Mouse (Mus musculus) heart, embryonic 13.5 days (tissue): ENCODE data around the gene Gab2. TPM values are rescaled to one million over a fixed set of nuclear protein-coding genes. Genes with fewer than 3 reads are reported as not detected.

Experiments
- ATAC-seq: fragments of 200-750 bp; cut with Nextera tagmentation; 2 replicates; pipeline ENCODE4 v1.8.0; 2017; ENCODE audit warnings: moderate TSS enrichment; ENCODE audit not compliant: insufficient number of reproducible peaks, low FRiP score, low TSS enrichment; ENCODE audit errors: extremely low read depth
- H3K27ac ChIP-seq: fragments of 300-500 bp; sonication (generic); replicated peaks from 2 replicates; pipeline ENCODE4 v1.5.1; 2015; ENCODE audit warnings: moderate library complexity, mild to moderate bottlenecking, inconsistent platforms
- H3K27me3 ChIP-seq: fragments of 300-500 bp; sonication (generic); replicated peaks from 2 replicates; pipeline ENCODE4 v1.6.1; 2015; ENCODE audit warnings: mild to moderate bottlenecking, inconsistent platforms
- H3K36me3 ChIP-seq: fragments of 300-500 bp; sonication (generic); 2 replicates; pipeline ENCODE4 v1.6.1; 2015; ENCODE audit warnings: mild to moderate bottlenecking, inconsistent platforms
- H3K4me1 ChIP-seq: fragments of 300-500 bp; sonication (generic); 2 replicates; pipeline ENCODE4 v1.6.1; 2015; ENCODE audit warnings: inconsistent platforms
- H3K4me2 ChIP-seq: fragments of 300-500 bp; sonication (generic); 2 replicates; pipeline ENCODE4 v1.6.1; 2015; ENCODE audit warnings: inconsistent platforms, mild to moderate bottlenecking, moderate library complexity
- H3K4me3 ChIP-seq: fragments of 300-500 bp; sonication (generic); 2 replicates; pipeline ENCODE4 v1.5.1; 2015; ENCODE audit warnings: moderate library complexity, mild to moderate bottlenecking, inconsistent platforms
- H3K9ac ChIP-seq: fragments of 300-500 bp; sonication (generic); 2 replicates; pipeline ENCODE4 v1.6.1; 2015; ENCODE audit warnings: inconsistent platforms, mild to moderate bottlenecking, moderate library complexity
- H3K9me3 ChIP-seq: fragments of 300-500 bp; sonication (generic); 2 replicates; pipeline ENCODE4 v1.6.1; 2016; ENCODE audit warnings: inconsistent platforms
- WGBS: fragments of 180-500 bp; shearing (Covaris S2); methylation state at CpG from one replicate; pipeline ENCODE4 v1.1.7; 2015; ENCODE audit warnings: mixed read lengths; 5-methylcytosine and 5-hydroxymethylcytosine counted together
- polyA plus RNA-seq: library from polyadenylated mRNA; unstranded; fragments of >200 nt; fragmentation: Nextera tagmentation; extraction: Ambion mirVana; gene quantifications from 2 replicates; pipeline ENCODE4 v1.2.1, GENCODE M21; 2015

Gab2 gene
- polyA plus RNA-seq, 1 experiment from 2014 or later, result 7.1 TPM

DNA sequence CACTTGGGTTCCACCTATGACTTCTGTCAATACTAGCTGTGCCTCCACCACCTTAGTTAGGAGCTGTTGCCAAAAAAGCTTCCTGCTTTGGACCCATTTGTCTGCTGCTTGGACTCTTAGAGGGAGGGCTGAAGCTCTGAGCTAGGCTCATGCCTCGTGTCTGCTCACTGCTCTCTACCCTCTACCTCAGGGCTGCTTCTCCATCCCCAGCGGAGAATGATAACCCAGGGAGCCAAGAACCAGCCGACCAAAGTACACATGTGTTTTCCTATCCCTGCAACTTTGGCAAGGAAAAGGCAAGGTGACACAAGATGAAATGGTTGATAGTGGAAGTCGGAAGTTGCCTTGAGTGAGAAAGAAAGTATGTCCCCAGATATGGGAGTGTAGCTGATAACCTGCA is 223.8 kb downstream of the Gab2 start:
- peaks cover 7% of the 10 kb centered on the region; the same call in 1 of the 2 replicates for H3K4me1 ChIP-seq
- H3K36me3 ChIP-seq, result peaks cover 99% of the 10 kb centered on the region
- no peak for ATAC-seq
- H3K4me2 ChIP-seq, result no peak overlapping the region
- peaks cover 4% of the 10 kb centered on the region; the same call in 1 of the 2 replicates for H3K9me3 ChIP-seq
- H3K4me3 ChIP-seq, result no peak overlapping the region
- no peaks in the 10 kb centered on the region for H3K27me3 ChIP-seq
- no peak overlapping the region for H3K27ac ChIP-seq
- 67% methylated on average over 4 of the region's 4 CpGs for WGBS
- no peak overlapping the region for H3K9ac ChIP-seq

DNA sequence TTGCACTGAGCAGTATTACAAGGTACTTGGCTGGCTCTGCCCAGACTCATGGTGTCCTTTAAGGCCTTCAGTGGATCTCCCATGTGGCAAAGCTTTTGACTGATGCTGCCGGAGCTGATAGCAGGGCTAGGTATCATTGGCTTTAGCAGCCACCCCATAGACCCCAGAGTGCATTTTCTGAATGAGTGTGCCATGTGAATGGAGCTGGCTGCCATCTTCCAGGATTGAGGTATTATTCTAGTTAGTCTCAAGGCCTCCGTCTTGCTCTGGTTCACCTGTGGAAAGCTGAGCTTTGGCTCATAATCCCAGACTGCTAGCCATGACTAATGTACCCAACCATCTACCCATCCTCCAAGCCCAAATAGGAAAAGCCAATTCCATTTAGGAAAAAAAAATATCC is 225.4 kb downstream of the Gab2 start:
- Histone ChIP-seq H3K9ac (no peak overlapping the region), H3K4me1 (no peaks in the 10 kb centered on the region), H3K4me3 (no peak overlapping the region), H3K9me3 (peaks cover 4% of the 10 kb centered on the region; the same call in 1 of the 2 replicates), H3K27me3 (no peaks in the 10 kb centered on the region), H3K4me2 (no peak overlapping the region), H3K27ac (no peak overlapping the region), H3K36me3 (peaks cover 96% of the 10 kb centered on the region)
- 87% methylated on average over 2 of the region's 2 CpGs for whole genome bisulfite sequencing
- no peak for ATAC-seq

- no peak for ATAC-seq
- Histone ChIP-seq H3K4me1 (no peaks in the 10 kb centered on the region), H3K36me3 (peaks cover 93% of the 10 kb centered on the region), H3K9ac (no peak overlapping the region), H3K4me3 (no peak overlapping the region), H3K4me2 (no peak overlapping the region), H3K9me3 (peaks cover 4% of the 10 kb centered on the region; the same call in 1 of the 2 replicates), H3K27me3 (no peaks in the 10 kb centered on the region), H3K27ac (no peak overlapping the region)
- WGBS, result 87% methylated on average over 1 of the region's 1 CpGs
Observed at GRCm38 (mm10) chr7:97307546-97307945, 226.2 kb downstream of the Gab2 start.

GRCm38 (mm10) chr7:97309461-97310340 is 228.3 kb downstream of the Gab2 start:
- H3K36me3 ChIP-seq, result peaks cover 85% of the 10 kb centered on the region

DNA sequence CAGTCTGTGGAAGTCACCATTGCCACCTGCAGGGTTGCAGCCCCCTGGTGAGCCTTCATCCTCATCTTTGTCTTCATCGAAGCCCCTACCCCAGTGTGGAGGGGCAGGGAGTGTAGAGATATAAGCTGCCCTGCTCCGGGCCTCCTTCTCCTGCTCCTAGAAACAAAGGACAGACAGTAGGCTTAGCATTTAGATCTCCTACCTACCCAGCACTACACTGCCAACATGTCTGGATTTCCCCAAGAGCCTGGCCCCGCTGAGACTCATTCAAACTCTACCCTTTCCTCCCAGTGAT is 228.9 kb downstream of the Gab2 start:
- ATAC-seq, result no peak

More at GRCm38 (mm10) chr7:97309461-97310340, 228.3 kb downstream of the Gab2 start:
- no peak for ATAC-seq
- Histone ChIP-seq H3K27me3 (no peaks in the 10 kb centered on the region), H3K9ac (no peak overlapping the region), H3K27ac (no peak overlapping the region), H3K4me3 (no peak overlapping the region), H3K9me3 (peaks cover 4% of the 10 kb centered on the region; the same call in 1 of the 2 replicates), H3K4me1 (no peaks in the 10 kb centered on the region), H3K4me2 (no peak overlapping the region)
- 70% methylated on average over 4 of the region's 4 CpGs for WGBS

GRCm38 (mm10) chr7:97311620-97312019 is 230.2 kb downstream of the Gab2 start:
- H3K9ac ChIP-seq, result no peak overlapping the region
- H3K9me3 ChIP-seq, result peaks cover 4% of the 10 kb centered on the region; the same call in 1 of the 2 replicates
- H3K27me3 ChIP-seq, result no peaks in the 10 kb centered on the region
- H3K36me3 ChIP-seq, result peaks cover 73% of the 10 kb centered on the region
- no peak overlapping the region for H3K4me3 ChIP-seq
- WGBS, result 84% methylated on average over 14 of the region's 14 CpGs
- H3K4me2 ChIP-seq, result no peak overlapping the region
- H3K27ac ChIP-seq, result no peak overlapping the region
- no peak for ATAC-seq
- H3K4me1 ChIP-seq, result no peaks in the 10 kb centered on the region

More for the DNA sequence above, 228.9 kb downstream of the Gab2 start:
- no peaks in the 10 kb centered on the region for H3K27me3 ChIP-seq
- no peaks in the 10 kb centered on the region for H3K4me1 ChIP-seq
- no peak overlapping the region for H3K27ac ChIP-seq
- no peak overlapping the region for H3K4me3 ChIP-seq
- H3K9ac ChIP-seq, result no peak overlapping the region
- peaks cover 4% of the 10 kb centered on the region; the same call in 1 of the 2 replicates for H3K9me3 ChIP-seq
- H3K36me3 ChIP-seq, result peaks cover 85% of the 10 kb centered on the region
- H3K4me2 ChIP-seq, result no peak overlapping the region
- 75% methylated on average over 3 of the region's 3 CpGs for WGBS

GRCm38 (mm10) chr7:97312196-97312595 is 230.8 kb downstream of the Gab2 start:
- H3K27ac ChIP-seq, result no peak overlapping the region
- H3K9me3 ChIP-seq, result peaks cover 4% of the 10 kb centered on the region; the same call in 1 of the 2 replicates
- 80% methylated on average over 17 of the region's 17 CpGs for WGBS
- H3K4me2 ChIP-seq, result no peak overlapping the region
- H3K4me3 ChIP-seq, result no peak overlapping the region
- no peaks in the 10 kb centered on the region for H3K4me1 ChIP-seq
- H3K36me3 ChIP-seq, result peaks cover 67% of the 10 kb centered on the region
- H3K27me3 ChIP-seq, result no peaks in the 10 kb centered on the region
- ATAC-seq, result no peak
- no peak overlapping the region for H3K9ac ChIP-seq

DNA sequence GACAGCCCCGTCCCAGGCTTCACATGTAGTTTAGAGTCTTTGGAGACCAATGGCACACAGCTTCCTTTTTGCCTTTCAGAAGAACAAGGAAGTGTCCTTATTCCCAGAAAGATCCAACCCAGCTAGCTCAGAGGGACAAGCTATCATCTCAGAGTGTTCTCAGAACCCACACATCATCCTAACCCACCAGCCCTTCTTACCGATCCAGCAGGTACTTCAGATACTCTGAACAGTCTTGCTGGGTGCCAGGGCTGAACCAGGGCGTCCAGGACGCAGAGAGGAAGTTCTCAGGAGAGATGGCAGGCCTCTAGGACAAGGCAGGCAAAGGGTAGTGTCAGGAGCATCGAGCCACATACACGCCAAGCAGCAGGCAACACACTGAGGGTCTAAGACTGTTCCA is 231.5 kb downstream of the Gab2 start:
- 76% methylated on average over 6 of the region's 6 CpGs for WGBS
- Histone ChIP-seq H3K9ac (no peak overlapping the region), H3K27ac (no peak overlapping the region), H3K4me2 (no peak overlapping the region), H3K4me1 (no peaks in the 10 kb centered on the region), H3K9me3 (peaks cover 4% of the 10 kb centered on the region; the same call in 1 of the 2 replicates), H3K27me3 (no peaks in the 10 kb centered on the region), H3K4me3 (no peak overlapping the region), H3K36me3 (peaks cover 61% of the 10 kb centered on the region)
- no peak for ATAC-seq

DNA sequence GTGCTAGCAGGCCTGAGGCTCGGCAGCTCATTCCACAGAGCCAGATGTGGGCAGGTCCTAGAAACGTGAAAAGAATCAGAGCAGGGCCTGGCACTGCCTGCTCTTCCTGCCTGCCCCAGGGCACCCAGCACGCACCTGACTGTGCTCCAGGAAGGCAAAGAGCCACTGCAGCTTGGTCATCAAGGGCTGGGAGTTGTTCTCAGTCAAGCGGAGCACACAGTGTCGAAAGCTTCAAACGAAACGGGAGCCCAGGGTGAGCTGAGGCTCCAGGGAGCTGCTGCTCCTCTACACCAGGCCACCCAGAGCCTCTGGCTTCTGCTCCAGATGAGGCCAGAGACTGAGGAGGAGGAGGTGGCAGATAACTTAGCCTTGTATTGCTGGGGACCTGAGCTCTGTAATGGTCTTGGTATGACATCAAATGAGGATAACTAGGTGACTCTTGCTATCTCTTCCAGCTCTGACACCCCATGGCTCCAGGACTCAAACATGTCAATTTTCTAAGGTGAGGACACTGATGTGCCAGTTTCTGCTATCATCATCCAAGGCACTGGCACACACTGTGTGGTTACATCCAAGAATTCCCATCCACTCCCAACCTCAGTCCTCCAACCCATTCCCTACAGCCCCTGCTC is 232.1 kb downstream of the Gab2 start:
- 61% methylated on average over 7 of the region's 7 CpGs for WGBS
- peaks cover 2% of the 10 kb centered on the region; the same call in 1 of the 2 replicates for H3K9me3 ChIP-seq
- H3K9ac ChIP-seq, result no peak overlapping the region
- H3K4me3 ChIP-seq, result no peak overlapping the region
- H3K4me2 ChIP-seq, result no peak overlapping the region
- H3K27me3 ChIP-seq, result no peaks in the 10 kb centered on the region
- ATAC-seq, result no peak
- no peak overlapping the region for H3K27ac ChIP-seq
- H3K36me3 ChIP-seq, result peaks cover 54% of the 10 kb centered on the region
- H3K4me1 ChIP-seq, result 0 out of 2 replicates have a peak, but pooled peaks cover 3% of the 10 kb centered on the region

- Histone ChIP-seq H3K4me2 (no peak overlapping the region), H3K9ac (no peak overlapping the region), H3K4me3 (no peak overlapping the region), H3K36me3 (peaks cover 43% of the 10 kb centered on the region), H3K27me3 (no peaks in the 10 kb centered on the region), H3K27ac (no peak overlapping the region), H3K9me3 (no peaks in the 10 kb centered on the region), H3K4me1 (0 out of 2 replicates have a peak, but pooled peaks cover 3% of the 10 kb centered on the region)
- WGBS, result 71% methylated on average over 5 of the region's 5 CpGs
- no peak for ATAC-seq
Observed at GRCm38 (mm10) chr7:97314646-97315045, 233.3 kb downstream of the Gab2 start.

GRCm38 (mm10) chr7:97315656-97316055 is 234.3 kb downstream of the Gab2 start:
- Histone ChIP-seq H3K9me3 (no peaks in the 10 kb centered on the region), H3K4me3 (no peak overlapping the region), H3K36me3 (peaks cover 33% of the 10 kb centered on the region), H3K4me2 (no peak overlapping the region), H3K4me1 (0 out of 2 replicates have a peak, but pooled peaks cover 3% of the 10 kb centered on the region), H3K27ac (no peak overlapping the region), H3K27me3 (no peaks in the 10 kb centered on the region), H3K9ac (no peak overlapping the region)
- 84% methylated on average over 6 of the region's 6 CpGs for WGBS
- no peak for ATAC-seq
